Mouse (Mus musculus) liver, adult 2 months (tissue): ENCODE data around the gene Tekt3. TPM values are rescaled to one million over a fixed set of nuclear protein-coding genes. Genes with fewer than 3 reads are reported as not detected.

Source experiments
- DNase-seq: peaks from one replicate; pipeline ENCODE4 v3.0.0-alpha.2; 2011; ENCODE audit warnings: low read depth, low spot score; ENCODE audit errors: extremely low read depth
- H3K27ac ChIP-seq: fragments of 200-500 bp; replicated peaks from 2 replicates; pipeline ENCODE4 v1.5.1; 2012; ENCODE audit warnings: low read depth, mild to moderate bottlenecking, control low read depth, inconsistent platforms, low read length; ENCODE audit not compliant: insufficient read depth
- H3K27me3 ChIP-seq: fragments of 200-500 bp; 2 replicates; pipeline ENCODE4 v1.6.1; 2012; ENCODE audit warnings: mild to moderate bottlenecking, moderate library complexity, low read length, inconsistent platforms; ENCODE audit not compliant: control insufficient read depth, insufficient read depth
- H3K36me3 ChIP-seq: fragments of 200-500 bp; 2 replicates; pipeline ENCODE4 v1.6.1; 2012; ENCODE audit warnings: low read length, inconsistent platforms; ENCODE audit not compliant: control insufficient read depth, insufficient read depth
- H3K4me1 ChIP-seq: fragments of 200-500 bp; 2 replicates; pipeline ENCODE4 v1.6.1; 2011; ENCODE audit warnings: low read length; ENCODE audit not compliant: control insufficient read depth, insufficient read depth
- H3K4me3 ChIP-seq: fragments of 200-500 bp; 2 replicates; pipeline ENCODE4 v1.5.1; 2011; ENCODE audit warnings: low read depth, mild to moderate bottlenecking, control low read depth, low read length, moderate library complexity; ENCODE audit not compliant: insufficient read depth
- H3K79me2 ChIP-seq: fragments of 200-500 bp; 2 replicates; pipeline ENCODE4 v1.6.1; 2012; ENCODE audit warnings: inconsistent platforms, mild to moderate bottlenecking, low read length, moderate library complexity; ENCODE audit not compliant: control insufficient read depth, insufficient read depth
- H3K9ac ChIP-seq: fragments of 200-500 bp; 2 replicates; pipeline ENCODE4 v1.6.1; 2012; ENCODE audit warnings: low read depth, mild to moderate bottlenecking, control low read depth, inconsistent platforms, low read length
- CTCF ChIP-seq: fragments of 200-500 bp; IDR thresholded peaks from 2 replicates; pipeline ENCODE4 v1.5.1; 2011; ENCODE audit warnings: low read depth, low read length, control low read depth
- POLR2A ChIP-seq: fragments of 200-500 bp; IDR thresholded peaks from 2 replicates; pipeline ENCODE4 v1.6.1; 2011; ENCODE audit warnings: low read length, control low read depth; ENCODE audit not compliant: insufficient read depth; ENCODE audit errors: extremely low read depth
- WGBS: fragments of 180-500 bp; shearing (Covaris S2); methylation state at CpG from one replicate; pipeline ENCODE4 v1.1.7; 2018; 5-methylcytosine and 5-hydroxymethylcytosine counted together
- polyA plus RNA-seq: library from polyadenylated mRNA; depleted of rRNA; stranded (reverse); fragments of >200 nt; gene quantifications from 2 replicates; pipeline ENCODE4 v1.2.3, GENCODE M21; 2012
- total RNA-seq: library from RNA; depleted of rRNA; stranded (reverse); fragments of >200 nt; gene quantifications from 2 replicates; pipeline ENCODE4 v1.2.3, GENCODE M21; 2014

The Tekt3 gene
- total and polyA plus RNA-seq, 2 experiments, result not detected

DNA sequence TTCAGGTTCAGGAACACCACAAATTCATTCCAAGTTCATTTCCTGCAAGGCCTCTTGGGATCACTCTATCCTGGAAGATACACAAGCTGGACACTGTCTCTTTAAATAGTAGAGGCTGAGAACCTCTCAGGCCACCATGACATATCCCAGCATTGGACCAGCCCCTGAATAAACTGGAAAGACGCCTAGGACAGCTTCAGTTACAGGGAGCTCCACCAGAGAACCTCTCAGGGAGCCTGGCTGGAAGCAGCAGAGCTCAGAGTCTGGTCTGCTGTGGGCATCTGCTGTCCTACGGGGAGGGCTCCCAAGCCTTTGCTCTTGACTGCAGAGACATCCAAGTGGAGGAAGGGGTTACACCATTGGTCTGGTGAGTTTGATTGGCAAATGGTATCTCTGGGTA lies 67.3 kb downstream of the Tekt3 start, which contains the start of gene Pmp22:
Gene Pmp22, plus strand, starts transcription at position 199 of the 400 bp plus-strand sequence.
- no peaks in the 10 kb centered on the region for H3K4me1 ChIP-seq
- H3K27me3 ChIP-seq, result peaks cover 4% of the 10 kb centered on the region
- H3K4me3 ChIP-seq, result peak within 1 kb of the TSS; percentile 32; the same call in 1 of the 2 replicates
- no peaks in the 10 kb centered on the region for H3K36me3 ChIP-seq
- no peaks in the 10 kb centered on the region for H3K79me2 ChIP-seq
- TF ChIP-seq POLR2A, result no peak
- TF ChIP-seq CTCF, result no peak
- no peak within 1 kb of the TSS for H3K9ac ChIP-seq
- H3K27ac ChIP-seq, result no peak within 1 kb of the TSS
- DNase-seq, result no peak
- WGBS, result 72% methylated on average over 2 of the region's 2 CpGs

GRCm38 (mm10) chr11:63129375-63129774 lies 67.9 kb downstream of the Tekt3 start:
- Histone ChIP-seq H3K9ac (no peak overlapping the region), H3K36me3 (no peaks in the 10 kb centered on the region), H3K27ac (no peak overlapping the region), H3K27me3 (peaks cover 4% of the 10 kb centered on the region), H3K4me1 (no peaks in the 10 kb centered on the region), H3K79me2 (no peaks in the 10 kb centered on the region), H3K4me3 (peak overlapping the region; percentile 32; the same call in 1 of the 2 replicates)
- TF ChIP-seq CTCF (no peak), POLR2A (no peak)
- DNase-seq, result no peak
- WGBS, result 20% methylated on average over 9 of the region's 9 CpGs

- Histone ChIP-seq H3K4me1 (no peaks in the 10 kb centered on the region), H3K27ac (no peak overlapping the region), H3K36me3 (no peaks in the 10 kb centered on the region), H3K9ac (no peak overlapping the region), H3K4me3 (no peak overlapping the region), H3K27me3 (peaks cover 4% of the 10 kb centered on the region; the same call in 1 of the 2 replicates), H3K79me2 (no peaks in the 10 kb centered on the region)
- TF ChIP-seq CTCF, result no peak
- no peak for TF ChIP-seq POLR2A
- DNase-seq, result no peak
- WGBS, result 59% methylated on average over 12 of the region's 12 CpGs
These were observed 68.4 kb downstream of the Tekt3 start for GRCm38 (mm10) chr11:63129840-63130239.

- TF ChIP-seq CTCF (no peak), POLR2A (no peak)
- peak overlapping the region; percentile 54; the same call in 1 of the 2 replicates for H3K4me3 ChIP-seq
- no peak for DNase-seq
- H3K79me2 ChIP-seq, result no peaks in the 10 kb centered on the region
- H3K36me3 ChIP-seq, result no peaks in the 10 kb centered on the region
- no peak overlapping the region for H3K9ac ChIP-seq
- WGBS, result 19% methylated on average over 8 of the region's 8 CpGs
- H3K27me3 ChIP-seq, result peaks cover 4% of the 10 kb centered on the region; the same call in 1 of the 2 replicates
- H3K27ac ChIP-seq, result no peak overlapping the region
- H3K4me1 ChIP-seq, result no peaks in the 10 kb centered on the region
These were observed 69.0 kb downstream of the Tekt3 start for GRCm38 (mm10) chr11:63130497-63130896.

- H3K27me3 ChIP-seq, result peaks cover 4% of the 10 kb centered on the region; the same call in 1 of the 2 replicates
- TF ChIP-seq POLR2A, result no peak
- TF ChIP-seq CTCF, result no peak
- H3K4me1 ChIP-seq, result no peaks in the 10 kb centered on the region
- no peak for DNase-seq
- no peaks in the 10 kb centered on the region for H3K36me3 ChIP-seq
- H3K4me3 ChIP-seq, result peak overlapping the region; percentile 54
- 4% methylated on average over 33 of the region's 33 CpGs for WGBS
- H3K79me2 ChIP-seq, result no peaks in the 10 kb centered on the region
- H3K9ac ChIP-seq, result peak overlapping the region; percentile 11
- peak overlapping the region; percentile 9; the same call in 1 of the 2 replicates for H3K27ac ChIP-seq
These were observed 69.7 kb downstream of the Tekt3 start for GRCm38 (mm10) chr11:63131001-63131692.

GRCm38 (mm10) chr11:63131693-63132040 lies 70.2 kb downstream of the Tekt3 start:
- Histone ChIP-seq H3K27me3 (peaks cover 4% of the 10 kb centered on the region; the same call in 1 of the 2 replicates), H3K4me3 (peak overlapping the region; percentile 54), H3K79me2 (no peaks in the 10 kb centered on the region), H3K27ac (peak overlapping the region; percentile 5; the same call in 1 of the 2 replicates), H3K9ac (peak overlapping the region; percentile 11), H3K36me3 (no peaks in the 10 kb centered on the region), H3K4me1 (no peaks in the 10 kb centered on the region)
- no peak for DNase-seq
- TF ChIP-seq POLR2A (no peak), CTCF (no peak)
- 9% methylated on average over 11 of the region's 11 CpGs for WGBS
